Mouse (Mus musculus): ENCODE results near the gene Alad. TPM values are rescaled to one million over a fixed set of nuclear protein-coding genes. Genes with fewer than 3 reads are reported as not detected.

Gene Alad
- total and polyA plus RNA-seq, 2 experiments from 2014 or later, result 62.1 to 82.4 TPM

- TF ChIP-seq CTCF (IDR thresholded peaks at IDR 0.05; ENCODE audit: low read depth) (no peak), EP300 (IDR thresholded peaks at IDR 0.05; ENCODE audit: low read depth) (no peak)
- DNase-seq (ENCODE audit: low spot score) (no peak), ATAC-seq (ENCODE audit: insufficient read depth, low read depth) (no peak)
- Histone ChIP-seq H3K4me3 (ENCODE audit: low read depth, low read length) (no peak overlapping the region), H3K4me1 (ENCODE audit: control insufficient read depth, insufficient read depth) (no peaks in the 10 kb centered on the region), H3K9ac (replicated peaks; ENCODE audit: low read depth, low read length) (no peak overlapping the region), H3K27me3 (ENCODE audit: control insufficient read depth, insufficient read depth, low read length) (no peaks in the 10 kb centered on the region), H3K36me3 (replicated peaks; ENCODE audit: control insufficient read depth, insufficient read depth, low read length) (no peaks in the 10 kb centered on the region), H3K9me3 (replicated peaks; ENCODE audit: control insufficient read depth, low read length) (no peaks in the 10 kb centered on the region), H3K4me2 (ENCODE audit: low read depth, low read length) (no peak overlapping the region), H3K27ac (ENCODE audit: low read depth) (no peak overlapping the region)
- 83% methylated on average over 6 of the region's 6 CpGs for WGBS
Observed at GRCm38 (mm10) chr4:62543782-62544181, 24.1 kb upstream of the Alad start.

DNA sequence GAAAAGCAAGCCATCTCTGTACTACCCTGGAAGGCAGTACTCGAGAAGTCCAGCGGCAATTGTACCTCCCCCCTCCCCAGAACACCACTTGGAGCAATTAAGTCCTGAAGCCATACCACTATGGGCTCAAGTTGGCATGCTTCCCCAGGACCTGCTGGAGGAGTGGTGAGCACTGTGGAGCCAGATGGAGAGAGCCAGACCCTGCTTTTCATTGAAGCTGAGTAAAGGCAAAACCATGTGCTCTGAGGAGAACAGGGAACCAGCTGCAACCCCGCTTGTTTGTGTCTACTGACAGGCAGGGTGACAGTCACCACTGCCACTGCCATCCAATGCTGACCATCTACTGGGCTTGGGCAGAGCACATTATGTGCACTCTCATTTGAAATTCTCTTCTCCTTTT, 22.1 kb upstream of the Alad start:
- no peak overlapping the region for H3K4me2 ChIP-seq (ENCODE audit: low read depth, low read length)
- H3K9ac ChIP-seq (replicated peaks; ENCODE audit: low read depth, low read length), result no peak overlapping the region
- no peak overlapping the region for H3K4me3 ChIP-seq (ENCODE audit: low read depth, low read length)
- H3K36me3 ChIP-seq (replicated peaks; ENCODE audit: control insufficient read depth, insufficient read depth, low read length), result no peaks in the 10 kb centered on the region
- ATAC-seq (ENCODE audit: insufficient read depth, low read depth) (no peak), DNase-seq (ENCODE audit: low spot score) (no peak)
- H3K4me1 ChIP-seq (ENCODE audit: control insufficient read depth, insufficient read depth), result no peaks in the 10 kb centered on the region
- no peaks in the 10 kb centered on the region for H3K9me3 ChIP-seq (replicated peaks; ENCODE audit: control insufficient read depth, low read length)
- H3K27me3 ChIP-seq (ENCODE audit: control insufficient read depth, insufficient read depth, low read length), result no peaks in the 10 kb centered on the region
- WGBS, result 69% methylated on average over 3 of the region's 3 CpGs
- no peak overlapping the region for H3K27ac ChIP-seq (ENCODE audit: low read depth)
- TF ChIP-seq CTCF (IDR thresholded peaks at IDR 0.05; ENCODE audit: low read depth), result no peak
- no peak for TF ChIP-seq EP300 (IDR thresholded peaks at IDR 0.05; ENCODE audit: low read depth)

GRCm38 (mm10) chr4:62533729-62534128, 14.0 kb upstream of the Alad start:
- H3K4me3 ChIP-seq (ENCODE audit: low read depth, low read length), result no peak overlapping the region
- no peaks in the 10 kb centered on the region for H3K36me3 ChIP-seq (replicated peaks; ENCODE audit: control insufficient read depth, insufficient read depth, low read length)
- no peak for DNase-seq (ENCODE audit: low spot score)
- ATAC-seq (ENCODE audit: insufficient read depth, low read depth), result no peak
- H3K4me1 ChIP-seq (ENCODE audit: control insufficient read depth, insufficient read depth), result no peaks in the 10 kb centered on the region
- no peak overlapping the region for H3K9ac ChIP-seq (replicated peaks; ENCODE audit: low read depth, low read length)
- no peak overlapping the region for H3K27ac ChIP-seq (ENCODE audit: low read depth)
- TF ChIP-seq CTCF (IDR thresholded peaks at IDR 0.05; ENCODE audit: low read depth), result no peak
- no peak for TF ChIP-seq EP300 (IDR thresholded peaks at IDR 0.05; ENCODE audit: low read depth)
- no peaks in the 10 kb centered on the region for H3K27me3 ChIP-seq (ENCODE audit: control insufficient read depth, insufficient read depth, low read length)
- no peak overlapping the region for H3K4me2 ChIP-seq (ENCODE audit: low read depth, low read length)
- H3K9me3 ChIP-seq (replicated peaks; ENCODE audit: control insufficient read depth, low read length), result no peaks in the 10 kb centered on the region
- 56% methylated on average over 6 of the region's 6 CpGs for WGBS

- TF ChIP-seq EP300 (IDR thresholded peaks at IDR 0.05; ENCODE audit: low read depth) (no peak), CTCF (IDR thresholded peaks at IDR 0.05; ENCODE audit: low read depth) (no peak)
- H3K36me3 ChIP-seq (replicated peaks; ENCODE audit: control insufficient read depth, insufficient read depth, low read length), result 0 out of 2 replicates have a peak, but pooled peaks cover 2% of the 10 kb centered on the region
- peaks cover 6% of the 10 kb centered on the region for H3K4me1 ChIP-seq (ENCODE audit: control insufficient read depth, insufficient read depth)
- H3K4me2 ChIP-seq (ENCODE audit: low read depth, low read length), result no peak overlapping the region
- ATAC-seq (ENCODE audit: insufficient read depth, low read depth) (no peak), DNase-seq (ENCODE audit: low spot score) (no peak)
- no peaks in the 10 kb centered on the region for H3K27me3 ChIP-seq (ENCODE audit: control insufficient read depth, insufficient read depth, low read length)
- no peaks in the 10 kb centered on the region for H3K9me3 ChIP-seq (replicated peaks; ENCODE audit: control insufficient read depth, low read length)
- H3K9ac ChIP-seq (replicated peaks; ENCODE audit: low read depth, low read length), result no peak overlapping the region
- H3K4me3 ChIP-seq (ENCODE audit: low read depth, low read length), result no peak overlapping the region
- 74% methylated on average over 4 of the region's 4 CpGs for WGBS
- no peak overlapping the region for H3K27ac ChIP-seq (ENCODE audit: low read depth)
Observed at GRCm38 (mm10) chr4:62527655-62528054, 7.9 kb upstream of the Alad start.

GRCm38 (mm10) chr4:62526256-62526655, 6.5 kb upstream of the Alad start:
- peaks cover 6% of the 10 kb centered on the region for H3K4me1 ChIP-seq (ENCODE audit: control insufficient read depth, insufficient read depth)
- ATAC-seq (ENCODE audit: insufficient read depth, low read depth) (no peak), DNase-seq (ENCODE audit: low spot score) (no peak)
- TF ChIP-seq EP300 (IDR thresholded peaks at IDR 0.05; ENCODE audit: low read depth), result no peak
- TF ChIP-seq CTCF (IDR thresholded peaks at IDR 0.05; ENCODE audit: low read depth), result no peak
- H3K4me3 ChIP-seq (ENCODE audit: low read depth, low read length), result no peak overlapping the region
- no peak overlapping the region for H3K9ac ChIP-seq (replicated peaks; ENCODE audit: low read depth, low read length)
- H3K27me3 ChIP-seq (ENCODE audit: control insufficient read depth, insufficient read depth, low read length), result no peaks in the 10 kb centered on the region
- 0 out of 2 replicates have a peak, but pooled peaks cover 5% of the 10 kb centered on the region for H3K36me3 ChIP-seq (replicated peaks; ENCODE audit: control insufficient read depth, insufficient read depth, low read length)
- no peaks in the 10 kb centered on the region for H3K9me3 ChIP-seq (replicated peaks; ENCODE audit: control insufficient read depth, low read length)
- WGBS, result 51% methylated on average over 2 of the region's 2 CpGs
- no peak overlapping the region for H3K27ac ChIP-seq (ENCODE audit: low read depth)
- H3K4me2 ChIP-seq (ENCODE audit: low read depth, low read length), result no peak overlapping the region

DNA sequence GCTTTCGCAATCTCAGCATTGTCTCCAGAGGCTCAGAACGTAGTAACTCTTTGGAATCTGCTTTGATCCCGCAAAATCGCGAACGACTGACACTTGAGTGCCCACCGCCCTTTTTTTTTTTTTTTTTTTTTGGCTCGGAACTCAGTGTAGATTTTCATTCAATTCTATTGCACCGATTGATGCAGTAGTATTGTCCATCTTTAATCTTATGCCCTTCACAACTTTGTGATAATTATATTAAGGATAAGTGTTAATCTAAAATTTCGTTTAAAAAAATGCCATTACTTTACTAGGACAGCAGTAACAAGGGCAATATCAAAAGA, 5.7 kb upstream of the Alad start:
- DNase-seq (ENCODE audit: low spot score) (no peak), ATAC-seq (ENCODE audit: insufficient read depth, low read depth) (no peak)
- Histone ChIP-seq H3K9ac (replicated peaks; ENCODE audit: low read depth, low read length) (0 out of 2 replicates have a peak overlapping the region, but pooled peaks have one; percentile 83), H3K4me3 (ENCODE audit: low read depth, low read length) (peak overlapping the region; percentile 81), H3K9me3 (replicated peaks; ENCODE audit: control insufficient read depth, low read length) (no peaks in the 10 kb centered on the region), H3K4me2 (ENCODE audit: low read depth, low read length) (peak overlapping the region; percentile 95), H3K4me1 (ENCODE audit: control insufficient read depth, insufficient read depth) (peaks cover 6% of the 10 kb centered on the region), H3K27ac (ENCODE audit: low read depth) (no peak overlapping the region), H3K27me3 (ENCODE audit: control insufficient read depth, insufficient read depth, low read length) (no peaks in the 10 kb centered on the region), H3K36me3 (replicated peaks; ENCODE audit: control insufficient read depth, insufficient read depth, low read length) (0 out of 2 replicates have a peak, but pooled peaks cover 5% of the 10 kb centered on the region)
- TF ChIP-seq EP300 (IDR thresholded peaks at IDR 0.05; ENCODE audit: low read depth) (no peak), CTCF (IDR thresholded peaks at IDR 0.05; ENCODE audit: low read depth) (no peak)
- 2% methylated on average over 10 of the region's 10 CpGs for WGBS
